ENCODE assay signal across 9 mouse cellular contexts in genomic region chr6:40326341-40326740, GRCm38 (mm10). TPM values are rescaled to one million over a fixed set of nuclear protein-coding genes. Genes with fewer than 3 reads are reported as not detected.
DNase-seq lines count a peak whose midpoint lies in the region; ATAC-seq lines count a peak whose summit lies in the region.
"Had no signal": no experiment of that assay in that cellular context is flagged by ENCODE, and none has a peak within 500 bp of the region (broad histone marks: within the 10 kb centered on the region; RNA-seq: fewer than 3 reads in every experiment).

No protein-coding gene starts in this region.

- no peak overlapping the region for H3K9ac ChIP-seq in lung, embryonic 16.5 days (ENCODE audit: low read length)
- no peak overlapping the region for H3K9ac ChIP-seq in neural tube, embryonic 14.5 days (replicated peaks; ENCODE audit: low read depth, low read length)

- no peaks in the 10 kb centered on the region for H3K4me1 ChIP-seq in lung, embryonic 16.5 days (replicated peaks; ENCODE audit: control insufficient read depth, insufficient read depth, low read length)
- H3K4me1 ChIP-seq in limb, embryonic 10.5 days: peaks cover 3% of the 10 kb centered on the region; the same call in 1 of the 2 replicates
- no peaks in the 10 kb centered on the region; the same call in 1 of the 2 replicates for H3K4me1 ChIP-seq in neural tube, embryonic 14.5 days (ENCODE audit: control insufficient read depth, insufficient read depth, low read length)

- peak overlapping the region; percentile 74 for H3K4me2 ChIP-seq in lung, embryonic 16.5 days (ENCODE audit: low read depth, low read length)
- peak overlapping the region; percentile 59 for H3K4me2 ChIP-seq in neural tube, embryonic 14.5 days (ENCODE audit: low read depth, low read length)

- DNase-seq in adrenal gland, adult 2 months: peak; percentile 31
- DNase-seq in adrenal gland, adult 18-20 months (ENCODE audit: low spot score in 2 of 2): no peak
- no peak for DNase-seq in lung, postnatal 25 days (ENCODE audit: low spot score)
- DNase-seq in limb, embryonic 10.5 days (ENCODE audit: low spot score): no peak
- DNase-seq in cerebellum, adult 9-11 months: no peak
- DNase-seq in right cerebral cortex, adult 18-20 months: no peak
- DNase-seq: cerebellum, adult 11 months had no signal

- 0 out of 2 replicates have a peak overlapping the region, but pooled peaks have one; percentile 84 for H3K4me3 ChIP-seq in lung, embryonic 16.5 days (ENCODE audit: low read length)
- peak overlapping the region; percentile 75 for H3K4me3 ChIP-seq in limb, embryonic 10.5 days
- no peak overlapping the region; the same call in 1 of the 2 replicates for H3K4me3 ChIP-seq in neural tube, embryonic 14.5 days (ENCODE audit: low read depth, low read length)

- no peak for ATAC-seq in lung, embryonic 16.5 days (ENCODE audit: low read depth)
- ATAC-seq in neural tube, embryonic 14.5 days (ENCODE audit: low read depth): no peak

- no peaks in the 10 kb centered on the region for H3K9me3 ChIP-seq in lung, embryonic 16.5 days (ENCODE audit: control insufficient read depth, low read length)
- H3K9me3 ChIP-seq in limb, embryonic 10.5 days (replicated peaks): no peaks in the 10 kb centered on the region
- no peaks in the 10 kb centered on the region for H3K9me3 ChIP-seq in neural tube, embryonic 14.5 days (ENCODE audit: control insufficient read depth, low read length)

- no peaks in the 10 kb centered on the region for H3K27me3 ChIP-seq in lung, embryonic 16.5 days (ENCODE audit: control insufficient read depth, insufficient read depth, low read depth, low read length)
- no peaks in the 10 kb centered on the region for H3K27me3 ChIP-seq in limb, embryonic 10.5 days (ENCODE audit: low read depth, poor library complexity, severe bottlenecking)
- H3K27me3 ChIP-seq in neural tube, embryonic 14.5 days (ENCODE audit: control insufficient read depth, insufficient read depth, low read length): no peaks in the 10 kb centered on the region

- no peaks in the 10 kb centered on the region; the same call in 1 of the 2 replicates for H3K36me3 ChIP-seq in lung, embryonic 16.5 days (ENCODE audit: control insufficient read depth, insufficient read depth, low read length)
- peaks cover 15% of the 10 kb centered on the region for H3K36me3 ChIP-seq in limb, embryonic 10.5 days
- H3K36me3 ChIP-seq in neural tube, embryonic 14.5 days (ENCODE audit: control insufficient read depth, insufficient read depth, low read length): peaks cover 6% of the 10 kb centered on the region; the same call in 1 of the 2 replicates

- no peak overlapping the region for H3K27ac ChIP-seq in lung, embryonic 16.5 days (ENCODE audit: low read length)
- H3K27ac ChIP-seq in limb, embryonic 10.5 days: no peak overlapping the region
- H3K27ac ChIP-seq in neural tube, embryonic 14.5 days (ENCODE audit: low read depth, low read length): no peak overlapping the region

- WGBS in lung, embryonic 16.5 days: 81% methylated on average over 8 of the region's 8 CpGs
- 91% methylated on average over 8 of the region's 8 CpGs for whole genome bisulfite sequencing in limb, embryonic 10.5 days
- WGBS in neural tube, embryonic 14.5 days: 92% methylated on average over 8 of the region's 8 CpGs

RNA-seq across cellular contexts. Expression of gene Agk, which starts 1.4 kb away (rescaled TPM):
- 10 to 100 TPM; 27.5 to 41.7 TPM for total RNA-seq in adrenal gland, adult 2 months (2021)
- 8.1 and 10.6 TPM in 2 replicates for polyA plus RNA-seq in adrenal gland, adult 2 months (2012; rRNA removed)
- 10 to 100 TPM; 20.3 to 30.5 TPM for total RNA-seq in adrenal gland, adult 18-20 months (2021)
- polyA plus RNA-seq in lung, embryonic 16.5 days (2015; fragmentation: Nextera tagmentation; extraction: Ambion mirVana): 38.3 and 41.1 TPM in 2 replicates
- polyA plus RNA-seq in limb, embryonic 10.5 days (2016; fragmentation: Nextera tagmentation; extraction: Ambion mirVana): 47.5 and 47.9 TPM in 2 replicates
- 59.8 and 72.2 TPM in 2 replicates for polyA plus RNA-seq in neural tube, embryonic 14.5 days (2014; fragmentation: Nextera tagmentation; extraction: Ambion mirVana)
